Mouse (Mus musculus) olfactory bulb, adult 2 months (tissue): ENCODE measurements around the gene Prrc2b.

Experiments
- CTCF ChIP-seq: fragments of 200-500 bp; IDR thresholded peaks from 2 replicates; pipeline ENCODE4 v1.5.1; 2012; ENCODE audit warnings: low read depth, mild to moderate bottlenecking, low read length, moderate library complexity; ENCODE audit not compliant: insufficient read depth
- POLR2A ChIP-seq: fragments of 200-500 bp; IDR thresholded peaks from 2 replicates; pipeline ENCODE4 v1.6.1; 2012; ENCODE audit warnings: mild to moderate bottlenecking, low read depth, low read length, moderate library complexity; ENCODE audit not compliant: insufficient read depth

GRCm38 (mm10) chr2:32132567-32132992, 18.3 kb upstream of the Prrc2b start:
- no peak for TF ChIP-seq CTCF
- TF ChIP-seq POLR2A: no peak
